Mouse (Mus musculus): ENCODE data around the gene Scd4. TPM values are rescaled to one million over a fixed set of nuclear protein-coding genes. Genes with fewer than 3 reads are reported as not detected.

The Scd4 gene
- 10 to 100 TPM; 44.0 to 67.2 TPM for total RNA-seq (2021)

- peak; percentile 63 to 66 for DNase-seq
- intact Hi-C loops (cut with DNase I), result no loop called here
Measured at GRCm38 (mm10) chr19:44332833-44333623, at the start of gene Scd4. TSS of gene Scd4 (plus strand) at chr19:44333092.

GRCm38 (mm10) chr19:44283157-44284024 is 49.5 kb upstream of the Scd4 start:
- no peak for DNase-seq
- intact Hi-C loops (cut with DNase I), result no loop called here

GRCm38 (mm10) chr19:44284025-44284695 is 48.7 kb upstream of the Scd4 start:
- peak; percentile 91 to 92 for DNase-seq
- intact Hi-C loops (cut with DNase I), result no loop called here

- intact Hi-C loops (cut with DNase I), result no loop called here
- peak in 1 of 2 experiments; percentile 51 for DNase-seq
Measured at GRCm38 (mm10) chr19:44284723-44285122, 48.2 kb upstream of the Scd4 start.

- DNase-seq, result no peak
- intact Hi-C loops (cut with DNase I), result no loop called here
Measured at GRCm38 (mm10) chr19:44285554-44285953, 47.3 kb upstream of the Scd4 start.

GRCm38 (mm10) chr19:44286109-44286508 is 46.8 kb upstream of the Scd4 start:
- no peak for DNase-seq
- intact Hi-C loops (cut with DNase I), result no loop called here

GRCm38 (mm10) chr19:44287415-44288110 is 45.3 kb upstream of the Scd4 start:
- intact Hi-C loops (cut with DNase I), result no loop called here

GRCm38 (mm10) chr19:44292083-44292482 is 40.8 kb upstream of the Scd4 start:
- intact Hi-C loops (cut with DNase I), result no loop called here

More at GRCm38 (mm10) chr19:44287415-44288110, 45.3 kb upstream of the Scd4 start:
- no peak for DNase-seq

GRCm38 (mm10) chr19:44292483-44292882 is 40.4 kb upstream of the Scd4 start:
- intact Hi-C loops (cut with DNase I), result no loop called here
- no peak for DNase-seq

More at GRCm38 (mm10) chr19:44292083-44292482, 40.8 kb upstream of the Scd4 start:
- no peak for DNase-seq

GRCm38 (mm10) chr19:44292941-44293768 is 39.7 kb upstream of the Scd4 start, which contains the start of gene Scd2:
TSS of gene Scd2 (plus strand) at chr19:44293674.
- DNase-seq, result peak in 1 of 2 experiments; percentile 17
- intact Hi-C loops (cut with DNase I), result no loop called here

GRCm38 (mm10) chr19:44293769-44294551 is 38.9 kb upstream of the Scd4 start:
- intact Hi-C loops (cut with DNase I), result loop anchor here (1.0 to 2.0 kb wide), 2 partner anchors 27 to 99 kb away; no protein-coding TSS in a partner anchor
- DNase-seq, result peak; percentile 90 to 92

- DNase-seq, result peak; percentile 91 to 95
- intact Hi-C loops (cut with DNase I), result loop anchor here (1.0 to 2.0 kb wide), 3 partner anchors 27 to 100 kb away; no protein-coding TSS in a partner anchor
Measured at GRCm38 (mm10) chr19:44294588-44295041, 38.3 kb upstream of the Scd4 start.

GRCm38 (mm10) chr19:44295251-44295650 is 37.6 kb upstream of the Scd4 start:
- DNase-seq, result peak; percentile 48 to 55

GRCm38 (mm10) chr19:44295741-44296140 is 37.2 kb upstream of the Scd4 start:
- intact Hi-C loops (cut with DNase I), result loop anchor here (1.0 to 2.0 kb wide), 2 partner anchors 50 to 101 kb away; no protein-coding TSS in a partner anchor
- DNase-seq, result peak; percentile 89 to 91

More at GRCm38 (mm10) chr19:44295251-44295650, 37.6 kb upstream of the Scd4 start:
- intact Hi-C loops (cut with DNase I), result loop anchor here (1.0 to 2.0 kb wide), 2 partner anchors 50 to 100 kb away; no protein-coding TSS in a partner anchor

GRCm38 (mm10) chr19:44296186-44296585 is 36.7 kb upstream of the Scd4 start:
- intact Hi-C loops (cut with DNase I), result no loop called here
- DNase-seq, result no peak

- DNase-seq, result no peak
- intact Hi-C loops (cut with DNase I), result no loop called here
Measured at GRCm38 (mm10) chr19:44297068-44297760, 35.7 kb upstream of the Scd4 start.

GRCm38 (mm10) chr19:44297862-44298261 is 35.0 kb upstream of the Scd4 start:
- no peak for DNase-seq
- intact Hi-C loops (cut with DNase I), result no loop called here

Data from heart, postnatal 10 days (tissue).